Mouse (Mus musculus): ENCODE measurements around the gene Rapgef1. TPM values are rescaled to one million over a fixed set of nuclear protein-coding genes. Genes with fewer than 3 reads are reported as not detected.
"Not testable (repeated sequence)": the region's sequence is repeated elsewhere in the genome, so short reads cannot be mapped to it uniquely, and the experiment has no call there.

Gene Rapgef1
- polyA plus RNA-seq, 1 experiment from 2014 or later: 11.6 TPM

DNA sequence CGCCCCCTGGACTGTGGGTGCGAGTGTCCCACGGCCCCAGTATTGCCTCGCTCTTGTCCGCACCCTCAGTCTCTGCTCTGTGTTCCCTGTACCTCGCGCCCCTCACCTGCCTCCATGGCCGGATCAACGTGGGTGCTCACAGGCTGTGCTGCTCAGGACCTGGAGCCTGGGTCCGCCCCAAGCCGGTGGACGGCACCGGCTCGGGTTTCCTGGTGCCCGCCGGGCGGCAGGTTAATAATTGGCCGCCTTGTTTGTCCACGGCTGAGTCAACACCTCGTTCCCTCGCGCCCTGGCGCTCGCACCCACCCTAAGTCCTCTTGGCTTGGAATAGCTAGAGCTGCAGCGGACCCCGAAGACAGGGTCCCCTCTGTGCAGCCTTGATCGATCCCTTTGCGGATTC is 132.0 kb downstream of the Rapgef1 start, which contains the start of gene Gm13420:
Gene Gm13420, minus strand, starts transcription at position 189 of the 400 bp plus-strand sequence.
- Histone ChIP-seq H3K4me3 (0 out of 2 replicates have a peak within 1 kb of the TSS, but pooled peaks have one; percentile 1), H3K9me3 (replicated peaks) (no peaks in the 10 kb centered on the region), H3K36me3 (no peaks in the 10 kb centered on the region), H3K4me2 (peak within 1 kb of the TSS; percentile 37), H3K27ac (no peak within 1 kb of the TSS), H3K27me3 (peaks cover 63% of the 10 kb centered on the region), H3K4me1 (replicated peaks) (peaks cover 11% of the 10 kb centered on the region), H3K9ac (no peak within 1 kb of the TSS)
- 5% methylated on average over 28 of the region's 28 CpGs for WGBS
- ATAC-seq (replicated peaks; ENCODE audit: insufficient number of reproducible peaks, insufficient read depth, low FRiP score, low read depth): no peak

DNA sequence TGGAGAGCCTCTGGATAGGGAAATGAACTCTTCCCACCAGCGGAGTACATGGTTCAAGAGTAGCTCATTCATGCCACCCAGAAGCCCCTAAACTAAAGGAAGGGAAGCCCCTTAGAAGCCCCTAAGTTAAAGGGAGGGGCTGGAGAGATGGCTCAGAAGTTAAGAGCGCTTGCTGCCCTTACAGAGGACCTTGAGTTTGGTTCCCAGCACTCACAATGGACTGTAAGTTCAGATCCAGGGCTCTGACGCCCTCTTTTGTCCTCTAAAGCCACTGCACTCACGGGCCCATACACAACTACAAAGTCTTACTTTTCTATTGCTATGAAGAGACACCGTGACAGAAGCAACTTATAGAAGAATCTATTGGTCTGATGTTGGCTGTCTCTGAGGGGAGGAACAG is 132.9 kb downstream of the Rapgef1 start:
- H3K4me2 ChIP-seq: no peak overlapping the region
- no peaks in the 10 kb centered on the region for H3K9me3 ChIP-seq (replicated peaks)
- no peaks in the 10 kb centered on the region for H3K36me3 ChIP-seq
- WGBS: 84% methylated on average over 5 of the region's 5 CpGs
- peaks cover 54% of the 10 kb centered on the region for H3K27me3 ChIP-seq
- H3K4me1 ChIP-seq (replicated peaks): peaks cover 6% of the 10 kb centered on the region
- no peak overlapping the region for H3K9ac ChIP-seq
- no peak overlapping the region for H3K27ac ChIP-seq
- H3K4me3 ChIP-seq: no peak overlapping the region
- ATAC-seq (replicated peaks; ENCODE audit: insufficient number of reproducible peaks, insufficient read depth, low FRiP score, low read depth): no peak

DNA sequence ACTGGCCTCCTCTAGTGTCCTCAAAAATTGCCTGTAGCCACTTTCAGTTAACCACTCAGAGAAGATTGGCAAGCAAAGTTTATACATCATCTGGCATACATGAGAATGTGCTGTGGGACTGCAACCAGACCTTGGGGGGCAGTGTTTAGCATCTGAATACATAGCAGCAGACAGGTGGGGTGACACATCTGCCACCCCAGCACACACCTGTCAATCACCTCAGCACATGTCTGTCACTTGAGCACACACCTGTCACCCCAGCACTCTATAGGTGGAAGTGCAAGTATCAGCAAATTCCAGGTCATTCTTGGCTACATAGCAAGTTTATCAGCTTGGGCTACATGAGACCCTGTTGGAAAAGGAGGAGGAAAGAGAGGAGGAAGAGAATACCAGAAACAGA is 136.2 kb downstream of the Rapgef1 start:
- no peak overlapping the region for H3K27ac ChIP-seq
- no peak overlapping the region for H3K4me3 ChIP-seq
- no peak overlapping the region for H3K9ac ChIP-seq
- no peak for ATAC-seq (replicated peaks; ENCODE audit: insufficient number of reproducible peaks, insufficient read depth, low FRiP score, low read depth)
- no peaks in the 10 kb centered on the region for H3K9me3 ChIP-seq (replicated peaks)
- H3K36me3 ChIP-seq: no peaks in the 10 kb centered on the region
- peaks cover 4% of the 10 kb centered on the region for H3K4me1 ChIP-seq (replicated peaks)
- no peak overlapping the region for H3K4me2 ChIP-seq
- H3K27me3 ChIP-seq: peaks cover 27% of the 10 kb centered on the region

DNA sequence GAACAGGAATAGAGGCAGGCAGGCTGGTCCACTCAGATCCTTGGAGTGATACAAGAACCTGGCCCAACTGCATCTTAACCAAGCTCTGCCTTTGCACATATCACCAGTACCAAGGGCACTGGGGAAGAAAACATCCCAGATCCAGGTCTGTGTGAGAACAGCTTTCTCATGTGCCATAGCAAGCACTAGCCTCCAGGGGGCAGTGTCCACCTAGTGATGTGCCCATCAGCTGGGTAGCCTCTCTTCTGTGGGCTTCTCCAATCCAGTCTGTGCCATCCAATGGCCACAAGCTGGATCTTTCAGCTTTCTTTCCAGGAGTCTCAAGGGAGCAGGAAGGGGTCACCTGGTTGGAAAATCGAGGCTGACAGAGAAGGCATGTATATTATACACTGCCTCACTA is 145.3 kb downstream of the Rapgef1 start:
- no peak overlapping the region for H3K9ac ChIP-seq
- peaks cover 4% of the 10 kb centered on the region; the same call in 1 of the 2 replicates for H3K27me3 ChIP-seq
- H3K4me2 ChIP-seq: no peak overlapping the region
- H3K36me3 ChIP-seq: no peaks in the 10 kb centered on the region
- H3K27ac ChIP-seq: no peak overlapping the region
- H3K9me3 ChIP-seq (replicated peaks): no peaks in the 10 kb centered on the region
- WGBS: 5% methylated on average over 1 of the region's 1 CpGs
- no peaks in the 10 kb centered on the region for H3K4me1 ChIP-seq (replicated peaks)
- H3K4me3 ChIP-seq: no peak overlapping the region
- no peak for ATAC-seq (replicated peaks; ENCODE audit: insufficient number of reproducible peaks, insufficient read depth, low FRiP score, low read depth)

DNA sequence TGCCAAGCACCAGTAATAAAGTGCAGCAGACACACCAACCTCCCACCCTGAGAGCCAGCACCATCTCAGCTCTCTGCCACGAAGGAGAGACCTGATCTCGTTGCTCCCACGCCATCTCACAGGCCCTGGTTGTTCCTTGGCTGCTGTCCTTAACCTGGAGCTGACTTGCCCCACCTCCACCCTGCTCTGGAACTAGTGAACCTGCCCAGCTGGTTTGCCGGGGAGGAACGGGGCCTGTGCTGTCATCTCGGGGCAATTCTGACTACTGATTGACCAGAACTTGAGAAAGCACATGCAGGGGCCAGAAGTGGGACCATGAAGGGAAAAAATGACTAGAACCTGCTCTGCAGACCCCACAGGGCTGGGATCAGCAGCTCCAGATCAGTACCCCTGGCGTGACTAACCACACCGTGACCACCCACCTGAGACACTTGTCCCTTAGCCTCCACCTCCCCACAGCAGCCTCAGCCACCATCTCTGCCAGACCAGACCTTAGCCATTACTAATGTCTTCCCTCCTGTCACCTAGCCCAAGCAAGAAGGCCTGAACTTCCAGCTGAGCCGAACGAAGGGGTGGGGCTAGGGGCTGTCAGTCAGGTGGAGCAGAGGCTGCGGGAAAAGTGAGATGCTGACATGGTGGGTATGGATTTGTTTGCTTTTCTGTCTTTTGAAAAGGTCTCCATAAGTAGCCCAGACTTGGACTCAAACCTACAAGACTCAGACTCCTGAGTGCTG is 148.6 kb downstream of the Rapgef1 start:
- ATAC-seq (replicated peaks; ENCODE audit: insufficient number of reproducible peaks, insufficient read depth, low FRiP score, low read depth): no peak
- WGBS: 57% methylated on average over 11 of the region's 11 CpGs

DNA sequence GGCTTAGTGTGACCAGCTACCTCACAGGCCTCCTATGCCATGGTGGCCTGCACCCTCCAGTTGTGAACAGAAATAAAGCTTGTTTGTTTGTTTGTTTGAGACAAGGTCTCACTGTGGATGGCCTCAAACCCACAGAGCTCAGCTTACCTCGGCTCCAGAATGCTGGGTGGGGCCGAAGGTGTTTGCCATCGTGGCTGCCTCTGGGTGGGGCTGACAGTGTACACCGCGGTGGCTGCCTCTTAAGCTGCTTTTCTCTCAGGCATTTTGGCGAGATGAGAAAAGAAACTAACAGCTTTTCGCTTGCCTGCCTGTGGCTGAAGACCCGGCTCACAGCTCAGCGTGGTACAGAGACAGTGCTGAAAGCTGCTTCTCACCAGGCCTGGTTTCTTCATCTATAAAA is 149.4 kb downstream of the Rapgef1 start:
- Histone ChIP-seq H3K4me1 (replicated peaks) (peaks cover 5% of the 10 kb centered on the region), H3K9ac (no peak overlapping the region), H3K27ac (no peak overlapping the region), H3K27me3 (no peaks in the 10 kb centered on the region), H3K4me3 (no peak overlapping the region), H3K36me3 (no peaks in the 10 kb centered on the region), H3K9me3 (replicated peaks) (no peaks in the 10 kb centered on the region), H3K4me2 (no peak overlapping the region)
- no peak for ATAC-seq (replicated peaks; ENCODE audit: insufficient number of reproducible peaks, insufficient read depth, low FRiP score, low read depth)
- 54% methylated on average over 9 of the region's 9 CpGs for WGBS

More for the DNA sequence above, 148.6 kb downstream of the Rapgef1 start:
- Histone ChIP-seq H3K27me3 (no peaks in the 10 kb centered on the region), H3K4me1 (replicated peaks) (no peaks in the 10 kb centered on the region), H3K4me3 (no peak overlapping the region), H3K27ac (no peak overlapping the region), H3K36me3 (no peaks in the 10 kb centered on the region), H3K4me2 (no peak overlapping the region), H3K9ac (no peak overlapping the region), H3K9me3 (replicated peaks) (no peaks in the 10 kb centered on the region)

DNA sequence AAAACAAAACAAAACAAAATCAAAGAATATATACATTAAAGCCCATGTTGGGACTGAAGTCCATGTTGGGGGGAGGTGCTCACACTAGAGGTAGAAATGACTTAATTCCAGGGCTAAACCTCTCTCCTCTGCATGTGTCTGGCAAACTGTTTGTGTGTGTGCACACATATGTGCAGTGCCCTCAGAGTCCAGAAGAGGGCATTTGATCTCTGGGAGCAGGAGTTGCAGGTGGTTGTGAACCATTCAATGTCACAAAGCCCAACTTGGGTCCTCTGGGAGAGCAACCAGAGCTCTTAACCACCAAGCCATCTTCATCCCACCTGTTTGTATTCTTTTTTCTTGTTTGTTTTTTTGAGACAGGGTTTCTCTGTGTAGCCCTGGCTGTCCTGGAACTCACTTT is 150.6 kb downstream of the Rapgef1 start:
- H3K36me3 ChIP-seq: no peaks in the 10 kb centered on the region
- H3K9me3 ChIP-seq (replicated peaks): no peaks in the 10 kb centered on the region
- no peak overlapping the region for H3K4me3 ChIP-seq
- H3K9ac ChIP-seq: no peak overlapping the region
- peaks cover 6% of the 10 kb centered on the region for H3K4me1 ChIP-seq (replicated peaks)
- no peak for ATAC-seq (replicated peaks; ENCODE audit: insufficient number of reproducible peaks, insufficient read depth, low FRiP score, low read depth)
- no peak overlapping the region for H3K27ac ChIP-seq
- H3K27me3 ChIP-seq: no peaks in the 10 kb centered on the region
- H3K4me2 ChIP-seq: no peak overlapping the region

DNA sequence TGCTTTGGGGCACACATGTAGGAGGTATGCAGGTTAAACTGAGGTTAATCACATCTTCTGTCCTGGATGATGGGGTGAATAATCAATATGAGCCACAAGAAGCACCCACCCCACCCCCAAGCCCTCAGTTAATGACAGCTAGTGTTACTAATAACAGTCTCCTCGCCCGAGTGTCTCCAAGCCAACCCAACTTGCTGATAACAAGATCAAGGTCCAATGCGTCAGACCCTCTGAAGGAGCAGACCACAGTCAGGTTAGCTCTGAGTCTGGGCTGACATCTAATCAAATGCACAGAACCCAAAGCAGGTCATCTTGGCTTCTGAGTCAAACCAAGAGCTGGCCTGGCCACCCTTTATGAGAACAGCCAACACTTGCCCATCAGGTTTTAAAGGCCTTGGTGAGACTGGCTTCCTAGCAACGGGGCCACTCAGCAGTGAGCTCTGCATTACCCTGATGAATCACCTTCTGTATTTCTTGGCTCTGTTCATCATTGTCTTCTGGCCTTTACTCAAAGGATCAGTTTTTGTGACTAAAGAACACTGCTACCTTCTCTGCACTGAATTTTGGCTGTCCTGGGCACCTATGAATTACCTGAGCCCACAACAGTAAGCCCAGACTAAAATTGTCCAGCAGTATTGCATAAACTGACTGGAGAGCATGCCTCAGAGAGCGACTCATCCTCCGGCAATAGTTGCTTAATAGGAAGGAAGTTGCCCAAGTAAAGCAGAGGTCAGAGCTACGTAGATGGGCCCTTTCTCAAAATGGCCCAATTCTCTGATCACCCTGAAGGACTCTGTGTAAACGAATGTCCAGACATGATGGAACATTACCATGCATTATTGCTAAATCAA is 152.3 kb downstream of the Rapgef1 start:
- Histone ChIP-seq H3K27ac (no peak overlapping the region), H3K36me3 (peaks cover 4% of the 10 kb centered on the region), H3K4me1 (replicated peaks) (peaks cover 6% of the 10 kb centered on the region), H3K4me3 (no peak overlapping the region), H3K9ac (no peak overlapping the region), H3K27me3 (no peaks in the 10 kb centered on the region), H3K9me3 (replicated peaks) (no peaks in the 10 kb centered on the region), H3K4me2 (no peak overlapping the region)
- ATAC-seq (replicated peaks; ENCODE audit: insufficient number of reproducible peaks, insufficient read depth, low FRiP score, low read depth): no peak
- WGBS: 62% methylated on average over 8 of the region's 8 CpGs

DNA sequence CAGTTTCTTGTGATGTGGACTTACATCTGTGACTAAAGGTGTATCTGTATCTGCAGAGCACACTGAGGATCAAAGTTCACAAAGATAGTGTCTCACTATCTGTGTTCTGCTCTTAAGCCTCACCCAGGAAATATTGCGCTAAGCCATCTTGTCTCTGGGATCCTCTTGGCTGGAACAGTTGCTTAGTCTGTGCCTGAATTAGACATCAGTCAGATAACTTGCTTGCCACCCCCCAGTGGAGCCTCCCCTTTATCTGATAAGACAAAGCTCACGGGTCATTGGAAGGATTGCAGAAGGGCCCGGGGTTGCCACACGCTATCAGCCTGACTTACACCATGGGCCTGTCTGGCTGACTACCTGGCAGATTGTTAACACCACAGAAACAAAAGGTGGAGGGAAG is 153.8 kb downstream of the Rapgef1 start:
- Histone ChIP-seq H3K27me3 (no peaks in the 10 kb centered on the region), H3K9ac (no peak overlapping the region), H3K4me1 (replicated peaks) (peaks cover 6% of the 10 kb centered on the region), H3K4me3 (no peak overlapping the region), H3K27ac (no peak overlapping the region), H3K36me3 (peaks cover 17% of the 10 kb centered on the region), H3K4me2 (no peak overlapping the region), H3K9me3 (replicated peaks) (no peaks in the 10 kb centered on the region)
- no peak for ATAC-seq (replicated peaks; ENCODE audit: insufficient number of reproducible peaks, insufficient read depth, low FRiP score, low read depth)
- 51% methylated on average over 4 of the region's 4 CpGs for WGBS

DNA sequence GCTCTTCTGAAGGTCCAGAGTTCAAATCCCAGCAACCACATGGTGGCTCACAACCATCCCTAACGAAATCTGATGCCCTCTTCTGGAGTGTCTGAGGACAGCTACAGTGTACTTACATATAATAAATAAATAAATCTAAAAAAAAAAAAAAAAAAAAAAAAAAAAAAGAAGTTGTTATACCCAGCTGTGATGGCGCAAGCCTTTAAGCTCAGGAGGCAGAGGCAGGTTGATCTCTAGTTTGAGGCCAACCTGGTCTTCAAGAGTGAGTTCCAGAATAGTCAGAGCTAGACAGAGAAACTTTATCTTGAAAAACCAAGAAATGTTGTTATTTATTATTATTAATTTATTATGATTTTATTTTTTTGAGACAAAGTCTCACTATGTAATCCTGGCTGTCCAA is 161.7 kb downstream of the Rapgef1 start:
- H3K27me3 ChIP-seq; H3K4me3 ChIP-seq; ATAC-seq (replicated peaks; ENCODE audit: insufficient number of reproducible peaks, insufficient read depth, low FRiP score, low read depth): not testable (repeated sequence)

DNA sequence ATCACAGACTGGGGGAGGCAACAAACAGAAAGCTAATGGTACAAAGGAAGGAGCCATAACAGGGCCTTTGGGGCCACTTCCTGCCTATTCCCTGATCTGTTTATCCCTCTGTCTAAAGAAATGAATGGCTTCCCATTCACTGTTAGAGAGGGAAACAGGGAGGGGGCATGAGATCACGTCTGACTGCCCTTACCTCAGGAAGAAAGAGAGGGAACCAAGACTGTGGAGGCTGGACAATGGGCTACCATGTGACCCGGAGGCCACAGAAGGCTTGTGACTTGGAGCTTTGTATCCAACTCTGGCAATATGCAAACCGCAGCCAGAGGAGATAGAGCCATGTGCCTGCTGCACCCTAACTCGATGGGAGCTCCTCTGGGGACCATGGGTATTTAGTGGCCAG is 164.8 kb downstream of the Rapgef1 start:
- Histone ChIP-seq H3K9ac (no peak overlapping the region), H3K36me3 (peaks cover 58% of the 10 kb centered on the region), H3K27ac (no peak overlapping the region), H3K4me1 (replicated peaks) (peaks cover 19% of the 10 kb centered on the region), H3K4me3 (no peak overlapping the region), H3K4me2 (no peak overlapping the region), H3K9me3 (replicated peaks) (no peaks in the 10 kb centered on the region), H3K27me3 (no peaks in the 10 kb centered on the region)
- WGBS: 62% methylated on average over 4 of the region's 4 CpGs
- ATAC-seq (replicated peaks; ENCODE audit: insufficient number of reproducible peaks, insufficient read depth, low FRiP score, low read depth): no peak

More for the DNA sequence above, 161.7 kb downstream of the Rapgef1 start:
- 90% methylated on average over 2 of the region's 2 CpGs for WGBS
- H3K27ac ChIP-seq; H3K9me3 ChIP-seq (replicated peaks); H3K4me2 ChIP-seq; H3K4me1 ChIP-seq (replicated peaks); H3K9ac ChIP-seq: not testable (repeated sequence)
- peaks cover 84% of the 10 kb centered on the region for H3K36me3 ChIP-seq
